17 mouse cellular contexts compared by ENCODE assay signal in genomic region chr4:32905381-32905780, GRCm38 (mm10). TPM values are rescaled to one million over a fixed set of nuclear protein-coding genes. Genes with fewer than 3 reads are reported as not detected.
A peak's percentile ranks its signal among the peaks of the same experiment; 100 is the strongest.
DNase-seq lines count a peak whose midpoint lies in the region; ATAC-seq and TF ChIP-seq lines count a peak whose summit lies in the region.
"Had no signal": no experiment of that assay in that cellular context is flagged by ENCODE, and none has a peak within 500 bp of the region (broad histone marks: within the 10 kb centered on the region; RNA-seq: fewer than 3 reads in every experiment).

No protein-coding gene starts in this region.

- in situ Hi-C loops in CH12.LX (cut with MboI; ENCODE audit: low pct_ligation_motif_present, low pct_unique_long_range_greater_than_20kb, low sequenced_read_pairs), result no loop called here

- TF ChIP-seq RAD21 in CH12.LX (IDR thresholded peaks at IDR 0.05; ENCODE audit: low read depth, low read length), result no peak

- peak; percentile 40; the same call in 1 of the 2 replicates for TF ChIP-seq EP300 in CH12.LX (IDR thresholded peaks at IDR 0.05; ENCODE audit: low read length)

- intact Hi-C loops in heart, postnatal 36 days (cut with DNase I), result no loop called here

- H3K27ac ChIP-seq in heart, embryonic 11.5 days (ENCODE audit: low read depth, low read length), result no peak overlapping the region
- H3K27ac ChIP-seq in CH12.LX (ENCODE audit: insufficient read depth, low read depth), result no peak overlapping the region
- H3K27ac ChIP-seq: embryonic facial prominence, embryonic 13.5 days; forebrain, embryonic 12.5 days; hindbrain, embryonic 15.5 days had no signal

- ATAC-seq in heart, embryonic 11.5 days (replicated peaks; ENCODE audit: insufficient number of reproducible peaks, low FRiP score, low TSS enrichment), result no peak
- ATAC-seq: forebrain, embryonic 16.5 days; inflammation-experienced regulatory T-cells, adult 6 months had no signal

- dilution Hi-C loops in CH12.LX (cut with MboI; ENCODE audit: extremely low pct_ligation_motif_present, extremely low pct_unique_long_range_greater_than_20kb, low sequenced_read_pairs), result no loop called here

- TF ChIP-seq CTCF in CH12.LX (conservative IDR thresholded peaks at IDR 0.05 in 1 of 2, IDR thresholded peaks at IDR 0.05 in 1 of 2; ENCODE audit: low read depth in 2 of 2, low read length in 2 of 2), result no peak

- H3K9ac ChIP-seq in heart, embryonic 11.5 days (ENCODE audit: low read depth, low read length), result 0 out of 2 replicates have a peak overlapping the region, but pooled peaks have one; percentile 30
- H3K9ac ChIP-seq in CH12.LX (ENCODE audit: insufficient read depth, low read depth), result no peak overlapping the region
- H3K9ac ChIP-seq: embryonic facial prominence, embryonic 13.5 days; forebrain, embryonic 12.5 days; hindbrain, embryonic 15.5 days had no signal

- no peaks in the 10 kb centered on the region for H3K9me3 ChIP-seq in heart, embryonic 11.5 days (replicated peaks; ENCODE audit: control insufficient read depth, low read length)
- H3K9me3 ChIP-seq in CH12.LX (replicated peaks; ENCODE audit: low read length), result no peaks in the 10 kb centered on the region
- H3K9me3 ChIP-seq: embryonic facial prominence, embryonic 13.5 days; forebrain, embryonic 12.5 days; hindbrain, embryonic 15.5 days had no signal

- no peak for TF ChIP-seq POLR2A in CH12.LX (IDR thresholded peaks at IDR 0.05; ENCODE audit: low read depth, low read length)

- H3K27me3 ChIP-seq in heart, embryonic 11.5 days (ENCODE audit: control insufficient read depth, insufficient read depth, low read length), result no peaks in the 10 kb centered on the region
- no peaks in the 10 kb centered on the region for H3K27me3 ChIP-seq in CH12.LX (replicated peaks)
- H3K27me3 ChIP-seq: embryonic facial prominence, embryonic 13.5 days; forebrain, embryonic 12.5 days; hindbrain, embryonic 15.5 days had no signal

- no peaks in the 10 kb centered on the region for H3K79me2 ChIP-seq in CH12.LX (replicated peaks; ENCODE audit: control insufficient read depth, extremely low read depth, insufficient read depth, poor library complexity, severe bottlenecking)

- H3K36me3 ChIP-seq in heart, embryonic 11.5 days (ENCODE audit: control insufficient read depth, insufficient read depth, low read length), result no peaks in the 10 kb centered on the region
- H3K36me3 ChIP-seq in CH12.LX (replicated peaks in 1 of 2; ENCODE audit: control insufficient read depth in 1 of 2, insufficient read depth in 1 of 2, low read length in 1 of 2), result no peaks in the 10 kb centered on the region
- H3K36me3 ChIP-seq: embryonic facial prominence, embryonic 13.5 days; forebrain, embryonic 12.5 days; hindbrain, embryonic 15.5 days had no signal

- no peak for DNase-seq in heart, postnatal 36 days
- DNase-seq in CH12.LX (ENCODE audit: extremely low read depth), result peak; percentile 51
- DNase-seq in thymus, postnatal 14 days, result peak; percentile 44
- DNase-seq in urinary bladder, postnatal 25 days (ENCODE audit: low spot score), result no peak
- DNase-seq in ovary, postnatal 14 days (ENCODE audit: low spot score), result no peak
- DNase-seq: adrenal gland, postnatal 10 days; cerebellum, adult 11-12 months; cerebellum, adult 9-10 months; cerebellum, postnatal 25 days; gastrocnemius, postnatal 10 days; heart, postnatal 10 days had no signal

- WGBS in heart, embryonic 11.5 days (ENCODE audit: insufficient replicate concordance), result 72% methylated on average over 2 of the region's 2 CpGs

- no peak overlapping the region for H3K4me2 ChIP-seq in heart, embryonic 11.5 days
- no peak overlapping the region for H3K4me2 ChIP-seq in CH12.LX (ENCODE audit: insufficient read depth, low read depth, poor library complexity, severe bottlenecking)
- H3K4me2 ChIP-seq: embryonic facial prominence, embryonic 13.5 days; forebrain, embryonic 12.5 days; hindbrain, embryonic 15.5 days had no signal

- H3K4me1 ChIP-seq in heart, embryonic 11.5 days (ENCODE audit: control insufficient read depth, insufficient read depth, low read length), result peaks cover 20% of the 10 kb centered on the region
- H3K4me1 ChIP-seq in CH12.LX (ENCODE audit: control insufficient read depth in 1 of 2, insufficient read depth in 2 of 2), result peaks cover 20 to 56% of the 10 kb centered on the region in 2 experiments
- H3K4me1 ChIP-seq: embryonic facial prominence, embryonic 13.5 days had no signal

- H3K4me3 ChIP-seq in heart, embryonic 11.5 days (ENCODE audit: low read depth, low read length), result no peak overlapping the region
- H3K4me3 ChIP-seq in CH12.LX (replicated peaks in 1 of 3; ENCODE audit: low read depth in 2 of 3, low read length in 2 of 3, poor library complexity in 1 of 3), result no peak overlapping the region
- H3K4me3 ChIP-seq: embryonic facial prominence, embryonic 13.5 days; forebrain, embryonic 12.5 days; hindbrain, embryonic 15.5 days had no signal

TF ChIP-seq in CH12.LX, 34 proteins besides CTCF, POLR2A, EP300 and RAD21:
- TF ChIP-seq ETS1 (conservative IDR thresholded peaks at IDR 0.05; ENCODE audit: low read depth, low read length) (peak; percentile 76), TBP (conservative IDR thresholded peaks at IDR 0.05; ENCODE audit: low read depth, low read length) (no peak), ZC3H11A (IDR thresholded peaks at IDR 0.05; ENCODE audit: low read depth, low read length) (no peak), BHLHE40 (IDR thresholded peaks at IDR 0.05; ENCODE audit: low read depth, low read length) (peak; percentile 33; the same call in 1 of the 2 replicates)

RNA-seq across cellular contexts. Expression of gene Ankrd6, which starts 45.3 kb away (rescaled TPM):
- polyA plus RNA-seq in heart, embryonic 11.5 days (2014; fragmentation: Nextera tagmentation; extraction: Ambion mirVana), result 5.4 and 7.1 TPM in 2 replicates
- 1 to 10 TPM; 3.6 to 7.4 TPM for total RNA-seq in heart, postnatal 36 days (2021)
- total RNA-seq in CH12.LX (2012; rRNA removed) (1.4 and 2.1 TPM in 2 replicates), CH12.LX (2014; rRNA removed) (1.3 TPM in 2 replicates)
- 1.5 and 1.6 TPM in 2 replicates for polyA plus RNA-seq in CH12.LX (2012; ENCODE audit: insufficient read length, low read depth)

Comparison
In these comparisons a context has a peak if more than half of its experiments do, and no peak if none do; other contexts are left out.
1. DNase-seq: peak in CH12.LX (single experiment) and thymus, postnatal 14 days (single experiment); none in heart, postnatal 36 days (0 of 2), urinary bladder, postnatal 25 days (single experiment) and ovary, postnatal 14 days (single experiment).